Mouse (Mus musculus) limb, embryonic 11.5 days (tissue): ENCODE measurements at regions not wholly inside any gene's neighbourhood (a gene's known extent, or its start where the extent isn't known, plus 50 kb on each side); places are given as distances from the start of the nearest gene placed in this dataset.

Experiments
- ATAC-seq: fragments of 200-750 bp; cut with Nextera tagmentation; 2 replicates; pipeline ENCODE4 v1.8.0; 2017; ENCODE audit warnings: low read depth; ENCODE audit not compliant: insufficient number of reproducible peaks, low FRiP score, low TSS enrichment
- DNase-seq: peaks from one replicate; pipeline ENCODE4 v3.0.0-alpha.2; 2015; ENCODE audit warnings: low spot score
- H3K27ac ChIP-seq: fragments of 300-500 bp; sonication (generic); replicated peaks from 2 replicates; pipeline ENCODE4 v1.5.1; 2014; ENCODE audit warnings: low read depth, mild to moderate bottlenecking, low read length
- H3K27me3 ChIP-seq: fragments of 300-500 bp; sonication (generic); 2 replicates; pipeline ENCODE4 v1.6.1; 2014; ENCODE audit warnings: mild to moderate bottlenecking, low read length, mixed read lengths; ENCODE audit not compliant: control insufficient read depth, insufficient read depth
- H3K36me3 ChIP-seq: fragments of 300-500 bp; sonication (generic); 2 replicates; pipeline ENCODE4 v1.6.1; 2014; ENCODE audit warnings: mild to moderate bottlenecking, low read length, moderate library complexity, mixed read lengths; ENCODE audit not compliant: control insufficient read depth, insufficient read depth
- H3K4me1 ChIP-seq: fragments of 300-500 bp; sonication (generic); 2 replicates; pipeline ENCODE4 v1.6.1; 2014; ENCODE audit warnings: low read length, mixed read lengths; ENCODE audit not compliant: control insufficient read depth, insufficient read depth
- H3K4me2 ChIP-seq: fragments of 300-500 bp; sonication (generic); 2 replicates; pipeline ENCODE4 v1.6.1; 2014; ENCODE audit warnings: low read depth, mild to moderate bottlenecking, moderate library complexity; ENCODE audit not compliant: severe bottlenecking
- H3K4me3 ChIP-seq: fragments of 300-500 bp; sonication (generic); 2 replicates; pipeline ENCODE4 v1.5.1; 2014; ENCODE audit warnings: low read depth, low read length
- H3K9ac ChIP-seq: fragments of 300-500 bp; sonication (generic); 2 replicates; pipeline ENCODE4 v1.6.1; 2014; ENCODE audit warnings: mild to moderate bottlenecking, low read length
- H3K9me3 ChIP-seq: fragments of 300-500 bp; sonication (generic); 2 replicates; pipeline ENCODE4 v1.6.1; 2016; ENCODE audit warnings: low read length; ENCODE audit not compliant: control insufficient read depth
- WGBS: fragments of 180-500 bp; shearing (Covaris S2); extraction: QIAGEN DNeasy Blood & Tissue Kit; methylation state at CpG from one replicate; pipeline ENCODE4 v1.1.7; 2014; 5-methylcytosine and 5-hydroxymethylcytosine counted together

DNA sequence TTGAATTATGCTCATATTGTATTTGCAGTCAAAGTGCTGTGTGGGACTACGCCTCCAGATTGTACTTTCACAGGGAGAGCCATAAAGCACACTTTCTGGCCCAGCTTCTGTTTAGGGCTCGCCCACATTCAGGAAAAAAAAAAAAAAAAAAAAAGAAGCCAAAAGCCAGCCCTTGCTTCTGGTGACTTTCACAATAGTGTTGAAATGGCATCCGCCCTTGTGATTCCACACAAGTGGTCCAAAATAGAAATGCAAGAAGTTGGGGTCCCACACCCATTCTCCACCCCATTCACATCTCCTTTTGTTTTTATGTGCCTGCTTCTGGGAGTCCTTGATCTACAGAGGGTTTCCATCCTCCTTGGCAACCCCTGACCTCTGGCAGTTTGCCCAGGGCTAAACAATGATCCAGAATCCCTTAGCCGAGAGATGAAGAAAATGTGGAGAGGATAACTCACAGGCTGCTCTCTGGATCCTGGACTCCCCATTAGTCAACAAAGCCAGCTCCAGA, 144.3 kb upstream of the Lyplal1 start:
- H3K27ac ChIP-seq: no peak overlapping the region
- peaks cover 3% of the 10 kb centered on the region; the same call in 1 of the 2 replicates for H3K9me3 ChIP-seq
- ATAC-seq (no peak), DNase-seq (peak; percentile 47)
- no peaks in the 10 kb centered on the region for H3K36me3 ChIP-seq
- no peak overlapping the region for H3K4me3 ChIP-seq
- no peaks in the 10 kb centered on the region for H3K27me3 ChIP-seq
- H3K9ac ChIP-seq: no peak overlapping the region
- WGBS: 58% methylated on average over 4 of the region's 4 CpGs
- no peak overlapping the region for H3K4me2 ChIP-seq
- H3K4me1 ChIP-seq: peaks cover 13% of the 10 kb centered on the region; the same call in 1 of the 2 replicates

DNA sequence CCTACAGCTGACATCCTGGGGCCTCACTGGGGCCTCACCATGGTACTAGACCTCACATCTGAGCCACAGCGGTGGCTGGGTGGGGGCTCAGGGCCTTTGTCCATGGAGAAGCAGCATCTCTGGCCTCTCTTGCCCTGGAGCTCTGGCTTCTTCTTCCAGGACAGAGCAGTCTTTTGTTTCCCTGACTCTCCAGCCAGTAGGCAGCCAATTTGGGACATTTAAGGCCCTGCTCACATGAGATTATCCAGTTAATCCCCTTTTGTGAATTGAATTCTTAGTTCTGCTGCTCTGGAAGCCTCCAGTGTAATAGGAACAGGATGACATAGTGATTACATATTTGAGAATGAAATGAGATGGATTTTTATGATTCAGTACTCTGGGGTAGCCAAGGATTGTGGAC, 140.5 kb upstream of the Lyplal1 start:
- Histone ChIP-seq H3K4me2 (no peak overlapping the region), H3K4me3 (no peak overlapping the region), H3K9ac (no peak overlapping the region), H3K9me3 (no peaks in the 10 kb centered on the region), H3K27ac (no peak overlapping the region), H3K27me3 (no peaks in the 10 kb centered on the region), H3K36me3 (no peaks in the 10 kb centered on the region), H3K4me1 (peaks cover 30% of the 10 kb centered on the region; the same call in 1 of the 2 replicates)
- DNase-seq (no peak), ATAC-seq (no peak)
- 83% methylated on average over 1 of the region's 1 CpGs for WGBS

- Histone ChIP-seq H3K36me3 (no peaks in the 10 kb centered on the region), H3K27ac (0 out of 2 replicates have a peak overlapping the region, but pooled peaks have one; percentile 25), H3K27me3 (no peaks in the 10 kb centered on the region), H3K9ac (no peak overlapping the region), H3K4me3 (no peak overlapping the region), H3K9me3 (no peaks in the 10 kb centered on the region), H3K4me1 (peaks cover 25% of the 10 kb centered on the region; the same call in 1 of the 2 replicates), H3K4me2 (no peak overlapping the region)
- 61% methylated on average over 8 of the region's 8 CpGs for WGBS
- ATAC-seq (no peak), DNase-seq (no peak)
Measured at GRCm38 (mm10) chr1:186255476-186256080, 138.5 kb upstream of the Lyplal1 start.

DNA sequence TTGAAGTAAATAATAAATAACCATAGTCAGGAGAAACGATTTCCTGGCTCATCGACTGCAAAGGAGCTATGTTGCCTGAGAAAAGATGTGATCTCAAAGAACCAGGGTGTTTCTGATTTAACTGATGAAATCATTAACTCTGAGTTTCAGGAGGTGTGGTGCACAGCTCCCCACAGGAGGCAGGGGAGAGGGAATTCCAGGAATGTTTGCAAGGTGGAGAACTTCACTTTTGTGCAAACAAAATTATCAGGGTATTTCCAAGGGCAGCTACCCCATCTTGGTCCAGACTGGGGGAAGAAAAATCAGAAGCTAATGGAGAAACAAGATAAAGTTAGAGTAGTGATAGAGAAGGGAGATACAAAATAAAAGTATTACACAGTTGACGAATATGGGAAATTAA, 137.4 kb upstream of the Lyplal1 start:
- Histone ChIP-seq H3K4me1 (peaks cover 29% of the 10 kb centered on the region; the same call in 1 of the 2 replicates), H3K4me3 (no peak overlapping the region), H3K27me3 (no peaks in the 10 kb centered on the region), H3K9me3 (no peaks in the 10 kb centered on the region), H3K4me2 (no peak overlapping the region), H3K27ac (no peak overlapping the region), H3K9ac (no peak overlapping the region), H3K36me3 (no peaks in the 10 kb centered on the region)
- DNase-seq (no peak), ATAC-seq (no peak)
- WGBS: 53% methylated on average over 3 of the region's 3 CpGs

- H3K36me3 ChIP-seq: no peaks in the 10 kb centered on the region
- DNase-seq: no peak
- no peak for ATAC-seq
- 73% methylated on average over 4 of the region's 4 CpGs for WGBS
- H3K9ac ChIP-seq: no peak overlapping the region
- no peak overlapping the region for H3K4me3 ChIP-seq
- H3K4me1 ChIP-seq: peaks cover 29% of the 10 kb centered on the region; the same call in 1 of the 2 replicates
- H3K4me2 ChIP-seq: no peak overlapping the region
- H3K9me3 ChIP-seq: no peaks in the 10 kb centered on the region
- no peaks in the 10 kb centered on the region for H3K27me3 ChIP-seq
- H3K27ac ChIP-seq: no peak overlapping the region
Measured at GRCm38 (mm10) chr1:186252551-186252950, 135.4 kb upstream of the Lyplal1 start.

GRCm38 (mm10) chr1:186250316-186250715, 133.2 kb upstream of the Lyplal1 start:
- no peak overlapping the region for H3K4me3 ChIP-seq
- H3K4me1 ChIP-seq: peaks cover 15% of the 10 kb centered on the region; the same call in 1 of the 2 replicates
- DNase-seq (no peak), ATAC-seq (no peak)
- no peaks in the 10 kb centered on the region for H3K9me3 ChIP-seq
- no peak overlapping the region for H3K27ac ChIP-seq
- H3K36me3 ChIP-seq: no peaks in the 10 kb centered on the region
- WGBS: 33% methylated on average over 4 of the region's 4 CpGs
- no peak overlapping the region for H3K4me2 ChIP-seq
- H3K27me3 ChIP-seq: no peaks in the 10 kb centered on the region
- H3K9ac ChIP-seq: no peak overlapping the region

- H3K9ac ChIP-seq: no peak overlapping the region
- no peaks in the 10 kb centered on the region for H3K27me3 ChIP-seq
- H3K9me3 ChIP-seq: no peaks in the 10 kb centered on the region
- ATAC-seq (no peak), DNase-seq (no peak)
- no peak overlapping the region for H3K4me3 ChIP-seq
- H3K36me3 ChIP-seq: no peaks in the 10 kb centered on the region
- H3K4me1 ChIP-seq: 0 out of 2 replicates have a peak, but pooled peaks cover 8% of the 10 kb centered on the region
- no peak overlapping the region for H3K27ac ChIP-seq
- WGBS: 95% methylated on average over 4 of the region's 4 CpGs
- no peak overlapping the region for H3K4me2 ChIP-seq
Measured at GRCm38 (mm10) chr1:186249214-186249613, 132.1 kb upstream of the Lyplal1 start.

GRCm38 (mm10) chr1:186245723-186246440, 128.8 kb upstream of the Lyplal1 start:
- Histone ChIP-seq H3K9me3 (no peaks in the 10 kb centered on the region), H3K4me2 (no peak overlapping the region), H3K27me3 (no peaks in the 10 kb centered on the region), H3K4me3 (no peak overlapping the region), H3K36me3 (no peaks in the 10 kb centered on the region), H3K27ac (no peak overlapping the region), H3K4me1 (0 out of 2 replicates have a peak, but pooled peaks cover 3% of the 10 kb centered on the region), H3K9ac (no peak overlapping the region)
- DNase-seq (no peak), ATAC-seq (no peak)
- 72% methylated on average over 7 of the region's 7 CpGs for WGBS
